17 mouse cellular contexts compared by ENCODE assay signal in genomic region chr9:28432159-28432558, GRCm38 (mm10).
"Had no signal": no experiment of that assay in that cellular context is flagged by ENCODE, and none has a peak within 500 bp of the region (broad histone marks: within the 10 kb centered on the region; RNA-seq: fewer than 3 reads in every experiment).

No protein-coding gene starts in this region.

- ATAC-seq: lung, postnatal 0 days had no signal

- DNase-seq: kidney, adult 11 months; kidney, adult 9 months; kidney, postnatal 36 days; layer of hippocampus, adult 9-11 months; layer of hippocampus, postnatal 36 days; left cerebral cortex, postnatal 4 days; lung, adult 2 months; lung, postnatal 36 days; right cerebral cortex, adult 18-20 months; right cerebral cortex, postnatal 25 days; thymus, postnatal 36 days had no signal

- H3K9me3 ChIP-seq: liver, embryonic 15.5 days; neural tube, embryonic 15.5 days had no signal

- H3K36me3 ChIP-seq: liver, embryonic 15.5 days; neural tube, embryonic 15.5 days had no signal

- H3K4me2 ChIP-seq: liver, embryonic 11.5 days; liver, embryonic 15.5 days; neural tube, embryonic 15.5 days had no signal

- H3K27me3 ChIP-seq: liver, embryonic 15.5 days; neural tube, embryonic 15.5 days had no signal

- H3K4me3 ChIP-seq: liver, embryonic 15.5 days; myocyte; neural tube, embryonic 15.5 days had no signal

- H3K4me1 ChIP-seq: liver, embryonic 15.5 days had no signal

- H3K27ac ChIP-seq: kidney, postnatal 0 days; liver, embryonic 15.5 days; neural tube, embryonic 15.5 days had no signal

- H3K9ac ChIP-seq: liver, embryonic 15.5 days; neural tube, embryonic 15.5 days had no signal
